Mouse (Mus musculus) testis, postnatal 10 days (tissue): ENCODE data around the gene Krt222.
A peak's percentile ranks its signal among the peaks of the same experiment; 100 is the strongest.
"Not testable (repeated sequence)": the region's sequence is repeated elsewhere in the genome, so short reads cannot be mapped to it uniquely, and the experiment has no call there.

Experiments used
- DNase-seq: peaks from one replicate; pipeline ENCODE4 v3.0.0; 2021; ENCODE audit warnings: low spot score

Gene Krt222

GRCm38 (mm10) chr11:99243820-99244374 lies at the start of gene Krt222:
Gene Krt222 (minus strand): TSS chr11:99244085.
- DNase-seq = no peak

GRCm38 (mm10) chr11:99292846-99293245 lies 49.0 kb upstream of the Krt222 start:
- DNase-seq = peak; percentile 65

- no peak for DNase-seq
Observed at GRCm38 (mm10) chr11:99284833-99285312, 41.0 kb upstream of the Krt222 start, which contains the start of gene Krt24. Gene Krt24 (minus strand): TSS chr11:99285262.

GRCm38 (mm10) chr11:99284011-99284410 lies 40.1 kb upstream of the Krt222 start:
- no peak for DNase-seq

- DNase-seq = no peak
Observed at GRCm38 (mm10) chr11:99283334-99283733, 39.4 kb upstream of the Krt222 start.

GRCm38 (mm10) chr11:99281116-99281515 lies 37.2 kb upstream of the Krt222 start:
- no peak for DNase-seq

- no peak for DNase-seq
Observed at GRCm38 (mm10) chr11:99279986-99280385, 36.1 kb upstream of the Krt222 start.

GRCm38 (mm10) chr11:99276786-99277185 lies 32.9 kb upstream of the Krt222 start:
- DNase-seq = no peak

- DNase-seq = no peak
Observed at GRCm38 (mm10) chr11:99275624-99276023, 31.7 kb upstream of the Krt222 start.

GRCm38 (mm10) chr11:99272721-99273120 lies 28.8 kb upstream of the Krt222 start:
- DNase-seq = no peak

- DNase-seq = no peak
Observed at GRCm38 (mm10) chr11:99269192-99269591, 25.3 kb upstream of the Krt222 start.

- no peak for DNase-seq
Observed at GRCm38 (mm10) chr11:99265796-99266195, 21.9 kb upstream of the Krt222 start.

- DNase-seq = no peak
Observed at GRCm38 (mm10) chr11:99265220-99265619, 21.3 kb upstream of the Krt222 start.

- DNase-seq = no peak
Observed at GRCm38 (mm10) chr11:99256213-99256612, 12.3 kb upstream of the Krt222 start.

GRCm38 (mm10) chr11:99255316-99255715 lies 11.4 kb upstream of the Krt222 start:
- DNase-seq = no peak

GRCm38 (mm10) chr11:99253893-99254292 lies 10.0 kb upstream of the Krt222 start:
- DNase-seq = no peak

GRCm38 (mm10) chr11:99252671-99253070 lies 8.8 kb upstream of the Krt222 start:
- DNase-seq = no peak

GRCm38 (mm10) chr11:99250666-99251065 lies 6.8 kb upstream of the Krt222 start:
- DNase-seq = no peak

GRCm38 (mm10) chr11:99250241-99250640 lies 6.4 kb upstream of the Krt222 start:
- DNase-seq = no peak

GRCm38 (mm10) chr11:99249115-99249514 lies 5.2 kb upstream of the Krt222 start:
- peak; percentile 69 for DNase-seq

- no peak for DNase-seq
Observed at GRCm38 (mm10) chr11:99247916-99248315, 4.0 kb upstream of the Krt222 start.

- not testable (repeated sequence) for DNase-seq
Observed at GRCm38 (mm10) chr11:99244519-99244918, 634 bp upstream of the Krt222 start.

- DNase-seq = no peak
Observed at GRCm38 (mm10) chr11:99243200-99243819, 575 bp downstream of the Krt222 start.

- no peak for DNase-seq
Observed at GRCm38 (mm10) chr11:99242056-99242455, 1.8 kb downstream of the Krt222 start.
